Mouse (Mus musculus) heart, embryonic 13.5 days (tissue): ENCODE measurements around the gene Iba57. TPM values are rescaled to one million over a fixed set of nuclear protein-coding genes. Genes with fewer than 3 reads are reported as not detected.
"Not testable (repeated sequence)": the region's sequence is repeated elsewhere in the genome, so short reads cannot be mapped to it uniquely, and the experiment has no call there.

ENCODE experiments used
- ATAC-seq: fragments of 200-750 bp; cut with Nextera tagmentation; 2 replicates; pipeline ENCODE4 v1.8.0; 2017; ENCODE audit warnings: moderate TSS enrichment; ENCODE audit not compliant: insufficient number of reproducible peaks, low FRiP score, low TSS enrichment; ENCODE audit errors: extremely low read depth
- H3K27ac ChIP-seq: fragments of 300-500 bp; sonication (generic); replicated peaks from 2 replicates; pipeline ENCODE4 v1.5.1; 2015; ENCODE audit warnings: moderate library complexity, mild to moderate bottlenecking, inconsistent platforms
- H3K27me3 ChIP-seq: fragments of 300-500 bp; sonication (generic); replicated peaks from 2 replicates; pipeline ENCODE4 v1.6.1; 2015; ENCODE audit warnings: mild to moderate bottlenecking, inconsistent platforms
- H3K36me3 ChIP-seq: fragments of 300-500 bp; sonication (generic); 2 replicates; pipeline ENCODE4 v1.6.1; 2015; ENCODE audit warnings: mild to moderate bottlenecking, inconsistent platforms
- H3K4me1 ChIP-seq: fragments of 300-500 bp; sonication (generic); 2 replicates; pipeline ENCODE4 v1.6.1; 2015; ENCODE audit warnings: inconsistent platforms
- H3K4me2 ChIP-seq: fragments of 300-500 bp; sonication (generic); 2 replicates; pipeline ENCODE4 v1.6.1; 2015; ENCODE audit warnings: inconsistent platforms, mild to moderate bottlenecking, moderate library complexity
- H3K4me3 ChIP-seq: fragments of 300-500 bp; sonication (generic); 2 replicates; pipeline ENCODE4 v1.5.1; 2015; ENCODE audit warnings: moderate library complexity, mild to moderate bottlenecking, inconsistent platforms
- H3K9ac ChIP-seq: fragments of 300-500 bp; sonication (generic); 2 replicates; pipeline ENCODE4 v1.6.1; 2015; ENCODE audit warnings: inconsistent platforms, mild to moderate bottlenecking, moderate library complexity
- H3K9me3 ChIP-seq: fragments of 300-500 bp; sonication (generic); 2 replicates; pipeline ENCODE4 v1.6.1; 2016; ENCODE audit warnings: inconsistent platforms
- WGBS: fragments of 180-500 bp; shearing (Covaris S2); methylation state at CpG from one replicate; pipeline ENCODE4 v1.1.7; 2015; ENCODE audit warnings: mixed read lengths; 5-methylcytosine and 5-hydroxymethylcytosine counted together
- polyA plus RNA-seq: library from polyadenylated mRNA; unstranded; fragments of >200 nt; fragmentation: Nextera tagmentation; extraction: Ambion mirVana; gene quantifications from 2 replicates; pipeline ENCODE4 v1.2.1, GENCODE M21; 2015

Gene Iba57
- 8.1 and 8.7 TPM in 2 replicates for polyA plus RNA-seq

GRCm38 (mm10) chr11:59163255-59164236 is at the start of gene Iba57:
Gene Iba57, minus strand, starts transcription at chr11:59163739.
- ATAC-seq, result peak; percentile 96
- WGBS, result 2% methylated on average over 68 of the region's 68 CpGs
- H3K9ac ChIP-seq, result peak within 1 kb of the TSS; percentile 93
- H3K36me3 ChIP-seq, result peaks cover 12% of the 10 kb centered on the region
- H3K9me3 ChIP-seq, result no peaks in the 10 kb centered on the region
- peak within 1 kb of the TSS; percentile 78 for H3K4me3 ChIP-seq
- peak within 1 kb of the TSS; percentile 100 for H3K27ac ChIP-seq
- H3K27me3 ChIP-seq, result no peaks in the 10 kb centered on the region
- H3K4me2 ChIP-seq, result peak within 1 kb of the TSS; percentile 74
- H3K4me1 ChIP-seq, result peaks cover 48% of the 10 kb centered on the region

GRCm38 (mm10) chr11:59212892-59213494 is 49.5 kb upstream of the Iba57 start:
- no peaks in the 10 kb centered on the region for H3K9me3 ChIP-seq
- H3K4me3 ChIP-seq, result no peak overlapping the region
- H3K4me2 ChIP-seq, result no peak overlapping the region
- no peak for ATAC-seq
- no peak overlapping the region for H3K9ac ChIP-seq
- H3K36me3 ChIP-seq, result peaks cover 68% of the 10 kb centered on the region
- no peaks in the 10 kb centered on the region for H3K27me3 ChIP-seq
- H3K27ac ChIP-seq, result no peak overlapping the region
- 87% methylated on average over 12 of the region's 12 CpGs for WGBS
- H3K4me1 ChIP-seq, result peaks cover 61% of the 10 kb centered on the region

GRCm38 (mm10) chr11:59212320-59212719 is 48.8 kb upstream of the Iba57 start:
- not testable (repeated sequence) for H3K4me3 ChIP-seq, H3K9me3 ChIP-seq, H3K9ac ChIP-seq, H3K27ac ChIP-seq, H3K4me2 ChIP-seq, H3K27me3 ChIP-seq, ATAC-seq
- peaks cover 58% of the 10 kb centered on the region for H3K4me1 ChIP-seq
- peaks cover 65% of the 10 kb centered on the region for H3K36me3 ChIP-seq
- WGBS, result 63% methylated on average over 12 of the region's 12 CpGs

GRCm38 (mm10) chr11:59211561-59211960 is 48.0 kb upstream of the Iba57 start:
- not testable (repeated sequence) for H3K4me2 ChIP-seq, H3K4me3 ChIP-seq, H3K27me3 ChIP-seq, H3K9me3 ChIP-seq, H3K9ac ChIP-seq, H3K27ac ChIP-seq, ATAC-seq
- WGBS, result 82% methylated on average over 9 of the region's 9 CpGs
- Histone ChIP-seq H3K36me3 (peaks cover 73% of the 10 kb centered on the region), H3K4me1 (peaks cover 51% of the 10 kb centered on the region)

- WGBS, result 81% methylated on average over 4 of the region's 4 CpGs
These were observed 46.5 kb upstream of the Iba57 start for GRCm38 (mm10) chr11:59210020-59210419.

GRCm38 (mm10) chr11:59209580-59209979 is 46.0 kb upstream of the Iba57 start:
- 67% methylated on average over 5 of the region's 5 CpGs for WGBS
- no peak for ATAC-seq
- peak overlapping the region; percentile 95 for H3K9ac ChIP-seq
- peak overlapping the region; percentile 95 for H3K4me3 ChIP-seq
- peaks cover 82% of the 10 kb centered on the region for H3K36me3 ChIP-seq
- H3K4me2 ChIP-seq, result peak overlapping the region; percentile 90
- peak overlapping the region; percentile 94; the same call in 1 of the 2 replicates for H3K27ac ChIP-seq
- H3K4me1 ChIP-seq, result peaks cover 45% of the 10 kb centered on the region
- no peaks in the 10 kb centered on the region for H3K9me3 ChIP-seq
- no peaks in the 10 kb centered on the region for H3K27me3 ChIP-seq

More at GRCm38 (mm10) chr11:59210020-59210419, 46.5 kb upstream of the Iba57 start:
- no peak overlapping the region for H3K27ac ChIP-seq
- peaks cover 45% of the 10 kb centered on the region for H3K4me1 ChIP-seq
- no peak overlapping the region for H3K4me2 ChIP-seq
- H3K36me3 ChIP-seq, result peaks cover 82% of the 10 kb centered on the region
- no peak for ATAC-seq
- H3K9me3 ChIP-seq, result no peaks in the 10 kb centered on the region
- H3K4me3 ChIP-seq, result no peak overlapping the region
- no peaks in the 10 kb centered on the region for H3K27me3 ChIP-seq
- no peak overlapping the region for H3K9ac ChIP-seq

- peak overlapping the region; percentile 95 for H3K4me3 ChIP-seq
- ATAC-seq, result peak; percentile 23; the same call in 1 of the 2 replicates
- 7% methylated on average over 18 of the region's 18 CpGs for WGBS
- H3K27me3 ChIP-seq, result no peaks in the 10 kb centered on the region
- H3K4me2 ChIP-seq, result peak overlapping the region; percentile 90
- no peaks in the 10 kb centered on the region for H3K9me3 ChIP-seq
- H3K27ac ChIP-seq, result peak overlapping the region; percentile 94
- peaks cover 82% of the 10 kb centered on the region for H3K36me3 ChIP-seq
- peak overlapping the region; percentile 95 for H3K9ac ChIP-seq
- peaks cover 39% of the 10 kb centered on the region for H3K4me1 ChIP-seq
These were observed 45.5 kb upstream of the Iba57 start for GRCm38 (mm10) chr11:59209003-59209441.

- Histone ChIP-seq H3K27me3 (no peaks in the 10 kb centered on the region), H3K4me3 (peak within 1 kb of the TSS; percentile 95), H3K9me3 (no peaks in the 10 kb centered on the region), H3K36me3 (peaks cover 80% of the 10 kb centered on the region), H3K4me2 (peak within 1 kb of the TSS; percentile 90), H3K27ac (peak within 1 kb of the TSS; percentile 94), H3K9ac (peak within 1 kb of the TSS; percentile 95), H3K4me1 (peaks cover 34% of the 10 kb centered on the region)
- peak; percentile 80 for ATAC-seq
- WGBS, result under 1% methylated on average over 67 of the region's 67 CpGs
These were observed 44.8 kb upstream of the Iba57 start, which contains the start of gene 2310033P09Rik for GRCm38 (mm10) chr11:59208153-59208831. Gene 2310033P09Rik, plus strand, starts transcription at chr11:59208321.

- peak within 1 kb of the TSS; percentile 93 for H3K9ac ChIP-seq
- no peaks in the 10 kb centered on the region for H3K27me3 ChIP-seq
- peak within 1 kb of the TSS; percentile 83 for H3K27ac ChIP-seq
- ATAC-seq, result peak; percentile 87
- peak within 1 kb of the TSS; percentile 79 for H3K4me2 ChIP-seq
- peaks cover 16% of the 10 kb centered on the region for H3K4me1 ChIP-seq
- peaks cover 53% of the 10 kb centered on the region for H3K36me3 ChIP-seq
- H3K9me3 ChIP-seq, result no peaks in the 10 kb centered on the region
- under 1% methylated on average over 63 of the region's 63 CpGs for WGBS
- H3K4me3 ChIP-seq, result peak within 1 kb of the TSS; percentile 94
These were observed 38.8 kb upstream of the Iba57 start, which contains the start of gene Mrpl55 for GRCm38 (mm10) chr11:59202081-59202995. Gene Mrpl55, plus strand, starts transcription at chr11:59202486.
